Mouse (Mus musculus) heart, adult 2 months (tissue): Measurements from ENCODE around the gene 4930519P11Rik. TPM values are rescaled to one million over a fixed set of nuclear protein-coding genes. Genes with fewer than 3 reads are reported as not detected.
A peak's percentile ranks its signal among the peaks of the same experiment; 100 is the strongest.

Experiments
- DNase-seq, 2 experiments: peaks; one replicate each; pipeline ENCODE4 v3.0.0; 2021
- H3K27ac ChIP-seq: fragments of 200-600 bp; 2 replicates; pipeline ENCODE4 v1.8.1; 2022
- H3K27me3 ChIP-seq: fragments of 200-500 bp; 2 replicates; pipeline ENCODE4 v1.6.1; 2012; ENCODE audit warnings: mild to moderate bottlenecking, low read length, inconsistent platforms, mixed read lengths; ENCODE audit not compliant: control insufficient read depth, insufficient read depth
- H3K36me3 ChIP-seq: fragments of 200-500 bp; 2 replicates; pipeline ENCODE4 v1.6.1; 2012; ENCODE audit warnings: low read length, inconsistent platforms; ENCODE audit not compliant: control insufficient read depth, insufficient read depth
- H3K4me1 ChIP-seq: fragments of 200-500 bp; 2 replicates; pipeline ENCODE4 v1.6.1; 2011; ENCODE audit warnings: low read length; ENCODE audit not compliant: control insufficient read depth, insufficient read depth
- H3K4me3 ChIP-seq: fragments of 200-600 bp; 2 replicates; pipeline ENCODE4 v1.8.1; 2022
- H3K79me2 ChIP-seq: fragments of 200-500 bp; replicated peaks from 2 replicates; pipeline ENCODE4 v1.6.1; 2012; ENCODE audit warnings: mild to moderate bottlenecking, inconsistent platforms, low read length, moderate library complexity, mixed read lengths; ENCODE audit not compliant: control insufficient read depth, insufficient read depth
- H3K9ac ChIP-seq: fragments of 200-500 bp; 2 replicates; pipeline ENCODE4 v1.6.1; 2012; ENCODE audit warnings: low read depth, mild to moderate bottlenecking, control low read depth, inconsistent platforms, low read length, mixed read lengths
- CTCF ChIP-seq: fragments of 200-600 bp; IDR thresholded peaks from 2 replicates; pipeline ENCODE4 v1.8.1; 2022; ENCODE audit warnings: antibody characterized with exemption, mild to moderate bottlenecking, moderate library complexity
- EP300 ChIP-seq: fragments of 200-500 bp; IDR thresholded peaks from 2 replicates; pipeline ENCODE4 v1.6.1; 2011; ENCODE audit warnings: low read depth, low read length, control low read depth; ENCODE audit not compliant: insufficient read depth
- POLR2A ChIP-seq: fragments of 200-500 bp; IDR thresholded peaks from 2 replicates; pipeline ENCODE4 v1.6.1; 2011; ENCODE audit warnings: mild to moderate bottlenecking, low read depth, low read length, control low read depth; ENCODE audit not compliant: insufficient read depth
- WGBS: fragments of 180-500 bp; shearing (Covaris S2); methylation state at CpG from one replicate; pipeline ENCODE4 v1.1.7; 2018; 5-methylcytosine and 5-hydroxymethylcytosine counted together
- intact Hi-C: fragments of 180-260 bp; cut with DNase I; formaldehyde crosslinking; loops from one replicate; pipeline ENCODE4 v1.15.1; 2025
- long read RNA-seq: library from polyadenylated mRNA; stranded (forward); transcript quantifications from one replicate; pipeline ENCODE4 v2.0.0, GENCODE M21; 2021
- polyA plus RNA-seq: library from polyadenylated mRNA; depleted of rRNA; stranded (reverse); fragments of >200 nt; gene quantifications from 2 replicates; pipeline ENCODE4 v1.2.3, GENCODE M21; 2012; rRNA removed
- total RNA-seq, 2 experiments: library from RNA; stranded (reverse); gene quantifications; 2 replicates each; pipeline ENCODE4 v1.2.3; 2021

4930519P11Rik gene
- total RNA-seq (not detected), polyA plus RNA-seq (0.57 TPM in 1 of 2 replicates, not detected in the other)
- long read RNA-seq = 0 reads

DNA sequence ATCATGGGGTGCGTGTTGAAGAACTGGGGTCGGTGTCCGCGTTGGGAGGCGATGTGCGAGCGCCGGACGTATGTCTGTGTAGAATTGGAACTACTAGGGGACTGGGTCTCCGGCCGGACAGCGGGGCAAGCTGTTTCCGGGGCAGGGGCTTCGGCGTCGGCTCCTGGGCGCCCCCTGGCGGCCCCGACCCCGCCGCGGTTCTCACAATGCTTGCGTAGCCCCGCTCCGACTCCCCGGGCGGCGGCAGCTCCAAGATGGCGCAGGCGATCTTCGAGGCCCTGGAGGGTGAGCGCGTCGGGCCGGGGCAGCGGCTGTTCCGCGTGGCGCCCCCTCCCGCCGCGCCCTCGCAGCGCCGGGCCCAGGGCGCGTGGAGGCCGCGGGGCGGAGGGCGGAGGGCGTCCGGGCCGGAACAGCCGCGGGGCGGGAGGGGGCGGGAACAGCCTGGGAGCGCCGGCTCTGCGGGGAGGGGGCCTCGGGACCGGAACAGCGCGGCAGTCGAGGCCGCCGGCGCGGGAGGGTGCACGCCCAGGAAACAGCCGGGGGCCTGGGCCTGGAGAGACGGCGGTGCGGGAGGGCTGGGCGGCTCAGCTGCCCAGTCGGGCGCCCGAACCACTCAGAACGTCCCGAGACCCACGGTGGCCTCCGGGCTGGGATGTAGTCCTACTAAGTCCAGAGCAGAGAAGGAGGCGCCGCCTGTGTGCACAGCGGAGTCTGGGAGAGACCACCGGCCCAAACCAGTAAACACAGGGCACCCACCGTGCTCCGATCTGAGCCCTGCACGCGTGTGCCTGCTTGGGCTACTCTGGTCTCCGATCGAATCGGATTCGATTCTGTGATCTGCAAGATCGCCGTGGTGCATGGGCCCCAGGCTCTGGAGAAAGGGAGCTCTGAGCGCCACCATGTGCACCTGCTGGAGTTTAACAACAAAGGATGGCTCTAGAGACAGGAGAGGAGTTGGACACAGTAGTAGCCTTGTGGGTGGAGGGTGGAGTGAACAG lies at the start of gene 4930519P11Rik, which contains the start of gene Zfp341:
Gene 4930519P11Rik (minus strand): TSS at position 320 of the 998 bp plus-strand sequence.
Gene Zfp341 (plus strand): TSS at position 180 of the 998 bp plus-strand sequence.
- under 1% methylated on average over 97 of the region's 98 CpGs for WGBS
- Histone ChIP-seq H3K9ac (peak within 1 kb of the TSS; percentile 95), H3K4me3 (peak within 1 kb of the TSS; percentile 75), H3K36me3 (no peaks in the 10 kb centered on the region), H3K4me1 (peaks cover 4% of the 10 kb centered on the region), H3K27ac (peak within 1 kb of the TSS; percentile 96), H3K79me2 (no peaks in the 10 kb centered on the region), H3K27me3 (no peaks in the 10 kb centered on the region)
- intact Hi-C loops = loop anchor here (1.0 to 5.0 kb wide), 4 partner anchors 20 to 197 kb away; partner anchors contain the start of genes Actl10 and Cbfa2t2
- TF ChIP-seq EP300 (peak; percentile 9; the same call in 1 of the 2 replicates), CTCF (peak; percentile 90), POLR2A (peak; percentile 64)
- peak; percentile 90 to 94 for DNase-seq

GRCm38 (mm10) chr2:154659531-154660074 lies 46.4 kb upstream of the 4930519P11Rik start:
- Histone ChIP-seq H3K4me1 (peaks cover 14% of the 10 kb centered on the region), H3K27ac (no peak overlapping the region), H3K79me2 (peaks cover 8% of the 10 kb centered on the region), H3K9ac (no peak overlapping the region), H3K36me3 (peaks cover 4% of the 10 kb centered on the region), H3K4me3 (no peak overlapping the region), H3K27me3 (no peaks in the 10 kb centered on the region)
- 52% methylated on average over 5 of the region's 5 CpGs for WGBS
- no peak for DNase-seq
- intact Hi-C loops = loop anchor here (5.0 kb wide), 1 partner anchor 133 kb away; the partner anchor contains the start of genes Raly and a
- TF ChIP-seq POLR2A (no peak), CTCF (no peak), EP300 (no peak)

- WGBS = 73% methylated on average over 4 of the region's 4 CpGs
- Histone ChIP-seq H3K4me3 (no peak overlapping the region), H3K27me3 (no peaks in the 10 kb centered on the region), H3K9ac (no peak overlapping the region), H3K27ac (no peak overlapping the region), H3K4me1 (peaks cover 14% of the 10 kb centered on the region), H3K36me3 (peaks cover 4% of the 10 kb centered on the region), H3K79me2 (peaks cover 8% of the 10 kb centered on the region)
- no peak for TF ChIP-seq EP300
- TF ChIP-seq POLR2A = no peak
- no peak for TF ChIP-seq CTCF
- intact Hi-C loops = loop anchor here (5.0 kb wide), 1 partner anchor 133 kb away; the partner anchor contains the start of genes Raly and a
- no peak for DNase-seq
Measured at GRCm38 (mm10) chr2:154659070-154659469, 45.8 kb upstream of the 4930519P11Rik start.

DNA sequence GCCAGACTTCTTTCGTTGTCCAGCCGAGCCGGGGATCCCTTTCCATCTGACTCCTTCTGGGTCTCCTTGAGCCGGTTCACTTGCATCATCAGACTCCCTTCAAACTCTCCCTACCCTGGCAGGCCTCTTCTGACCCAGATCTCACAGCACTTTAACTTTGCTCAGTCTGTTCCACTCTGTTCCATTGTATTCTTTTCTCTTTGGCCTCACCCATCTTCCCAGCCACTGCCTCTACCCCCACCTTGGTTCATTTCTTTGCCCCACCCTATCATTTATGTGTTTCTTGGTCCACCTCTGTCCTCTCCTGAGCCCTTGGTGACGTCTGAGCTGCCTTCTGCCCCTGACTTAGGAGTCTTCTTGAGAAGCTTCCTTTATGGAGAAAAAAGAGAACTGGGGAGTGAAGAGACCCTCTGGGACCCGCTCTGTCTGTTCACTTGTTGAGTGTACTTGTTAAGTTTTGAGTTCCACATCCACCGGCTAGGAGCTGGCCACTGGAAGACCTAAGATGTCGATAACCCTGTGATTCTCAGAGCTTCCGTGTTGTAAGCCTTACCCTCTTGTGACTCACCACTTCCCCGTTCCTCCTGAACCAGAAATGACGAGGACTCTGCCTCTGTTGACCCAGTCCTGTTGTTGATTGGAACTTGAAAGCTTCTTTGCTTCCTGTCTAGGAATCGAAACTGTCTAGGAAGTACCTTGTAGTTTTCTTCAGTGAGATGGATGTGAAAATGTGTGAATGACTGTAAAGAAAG lies 44.4 kb upstream of the 4930519P11Rik start:
- TF ChIP-seq CTCF (no peak), POLR2A (peak; percentile 73), EP300 (0 out of 2 replicates have a peak, but pooled peaks have one; percentile 36)
- peaks cover 5% of the 10 kb centered on the region for H3K79me2 ChIP-seq
- H3K36me3 ChIP-seq = peaks cover 4% of the 10 kb centered on the region
- peak; percentile 35 to 47 for DNase-seq
- peaks cover 14% of the 10 kb centered on the region for H3K4me1 ChIP-seq
- H3K4me3 ChIP-seq = peak overlapping the region; percentile 64
- no peaks in the 10 kb centered on the region for H3K27me3 ChIP-seq
- intact Hi-C loops = loop anchor here (2.0 to 5.0 kb wide), 3 partner anchors 19 to 235 kb away; partner anchors contain the start of genes Eif2s2, Raly and a
- H3K27ac ChIP-seq = peak overlapping the region; percentile 93
- 1% methylated on average over 12 of the region's 12 CpGs for WGBS
- peak overlapping the region; percentile 99 for H3K9ac ChIP-seq
